Mouse (Mus musculus) myocyte (in vitro differentiated cells): Measurements from ENCODE around the gene Vmn2r57. TPM values are rescaled to one million over a fixed set of nuclear protein-coding genes. Genes with fewer than 3 reads are reported as not detected.

Experiments used
- polyA plus RNA-seq: library from polyadenylated mRNA; unstranded; fragments of >200 nt; fragmentation: generic; extraction: Trizol; gene quantifications from one replicate; pipeline ENCODE4 v1.2.1, GENCODE M21; 2012; ENCODE audit warnings: missing spikeins

The Vmn2r57 gene
- polyA plus RNA-seq, 1 experiment = 0.01 TPM

Other genes with a start within 250 kb of the Vmn2r57 start
- 2.8 TPM for gene AI987944, start 55.3 kb downstream of the Vmn2r57 start, polyA plus RNA-seq
- gene Gm20449, start 50.7 kb upstream of the Vmn2r57 start, polyA plus RNA-seq = not detected
- gene AW146154, start 51.2 kb upstream of the Vmn2r57 start, polyA plus RNA-seq = 0.59 TPM
- gene Gm6871, start 125.0 kb upstream of the Vmn2r57 start, polyA plus RNA-seq = 0.22 TPM
- 1.5 TPM for gene 2610021A01Rik, start 150.5 kb upstream of the Vmn2r57 start, polyA plus RNA-seq
- gene Zfp788, start 184.5 kb upstream of the Vmn2r57 start, polyA plus RNA-seq = 1.4 TPM